Mouse (Mus musculus) right cerebral cortex, postnatal 14 days (tissue): ENCODE results near the gene Rassf1.
"Not testable (repeated sequence)": the region's sequence is repeated elsewhere in the genome, so short reads cannot be mapped to it uniquely, and the experiment has no call there.

ENCODE experiments used
- DNase-seq: peaks from one replicate; pipeline ENCODE4 v3.0.0; 2022

Gene Rassf1

DNA sequence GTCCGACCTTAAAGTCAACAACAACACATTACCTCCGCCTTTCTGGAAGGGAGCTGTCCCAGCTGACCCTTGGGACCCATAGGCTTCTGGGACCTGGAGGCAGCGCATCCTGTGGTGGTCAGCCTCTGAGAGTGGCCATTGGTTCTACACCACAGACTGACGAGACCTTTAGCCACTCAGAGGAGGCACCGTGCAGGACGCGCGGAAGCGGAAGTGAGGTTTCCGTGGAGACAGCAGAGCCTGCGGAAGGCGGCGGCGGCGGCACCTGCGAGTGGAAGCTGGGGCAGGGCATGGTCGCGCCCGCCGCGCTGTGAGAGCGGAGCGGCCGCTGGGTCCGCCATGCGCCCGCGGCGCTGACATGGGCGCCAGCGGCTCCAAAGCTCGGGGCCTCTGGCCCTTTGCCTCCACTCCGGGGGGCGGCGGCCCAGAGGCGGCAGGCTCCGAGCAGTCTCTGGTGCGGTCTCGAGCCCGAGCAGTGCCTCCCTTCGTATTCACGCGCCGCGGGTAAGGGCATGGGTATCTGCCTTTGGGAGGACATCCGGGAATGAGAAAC is 11.8 kb downstream of the Rassf1 start, which contains the start of gene Tusc2:
TSS of gene Tusc2 (plus strand) at position 227 of the 553 bp plus-strand sequence.
- peak; percentile 91 for DNase-seq

DNA sequence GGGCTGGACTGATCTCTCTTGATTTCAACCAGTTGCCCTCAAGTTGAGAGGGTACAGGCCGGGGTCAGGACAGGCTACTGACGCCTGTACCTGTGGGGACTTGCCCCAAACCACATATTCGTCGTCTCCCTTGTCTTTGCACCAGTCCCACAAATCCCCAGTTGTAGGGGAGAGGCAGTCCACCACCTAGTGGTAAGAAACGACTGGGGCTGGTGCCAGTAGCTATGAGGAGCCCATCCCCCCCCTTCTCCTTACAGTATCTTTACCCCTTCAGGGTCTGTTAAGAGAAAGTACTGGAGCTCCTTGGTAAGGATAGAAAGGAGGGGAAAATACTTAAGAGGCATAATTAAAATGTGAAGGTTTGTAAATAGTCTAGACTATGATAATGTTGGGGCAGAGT is 14.2 kb downstream of the Rassf1 start:
- DNase-seq = not testable (repeated sequence)

DNA sequence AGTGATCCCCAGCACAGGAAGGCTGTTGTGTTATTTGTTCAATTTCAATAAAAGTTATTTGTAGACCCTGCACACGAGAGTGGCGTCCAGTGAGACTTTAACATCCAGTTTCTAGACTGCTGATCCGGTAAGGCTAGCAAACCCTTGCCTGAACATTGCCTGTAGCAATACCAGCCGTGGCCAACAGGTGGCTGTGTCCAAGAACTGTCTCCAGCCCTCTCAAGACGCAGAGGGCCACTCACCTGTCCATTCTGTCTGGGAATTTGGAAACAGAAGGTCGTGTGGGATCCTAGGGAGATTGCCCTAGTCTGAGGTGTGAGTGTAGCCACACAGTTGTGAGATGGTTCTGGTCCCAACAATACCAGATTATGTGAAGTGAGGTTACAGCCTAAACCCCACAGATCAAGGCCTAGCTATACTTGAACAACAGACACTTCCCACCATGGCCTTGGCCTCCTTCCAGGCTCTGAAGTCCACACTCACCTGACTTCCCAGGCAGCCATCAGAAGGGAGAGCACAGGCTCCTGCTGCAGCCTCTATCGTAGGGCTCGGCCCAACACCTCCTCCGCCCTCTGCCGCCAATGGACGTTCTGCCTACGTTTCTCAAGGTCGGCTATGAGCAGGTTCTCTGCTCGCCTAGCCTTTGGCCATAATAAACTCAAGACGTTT is 14.8 kb downstream of the Rassf1 start:
- peak; percentile 83 for DNase-seq

DNA sequence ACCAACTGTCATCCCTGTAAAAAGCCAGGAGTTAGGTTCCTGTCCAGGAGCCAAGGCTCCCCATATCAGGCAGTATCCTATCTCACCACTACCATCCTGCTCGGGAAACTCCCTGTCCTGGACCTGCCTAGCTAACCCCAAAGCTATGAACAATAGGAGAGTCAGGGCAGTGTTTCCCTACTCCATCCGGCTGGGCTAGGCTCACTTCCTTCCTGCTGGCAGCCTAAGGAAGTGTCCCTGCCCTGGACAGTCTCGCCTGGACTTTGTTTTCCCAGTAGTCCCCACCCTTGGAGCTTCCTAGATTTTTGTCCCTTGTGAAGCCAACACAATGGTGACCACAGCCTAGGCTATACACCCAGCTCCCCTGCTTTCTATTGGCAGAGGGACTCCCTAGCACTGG is 15.5 kb downstream of the Rassf1 start:
- DNase-seq = peak; percentile 6

DNA sequence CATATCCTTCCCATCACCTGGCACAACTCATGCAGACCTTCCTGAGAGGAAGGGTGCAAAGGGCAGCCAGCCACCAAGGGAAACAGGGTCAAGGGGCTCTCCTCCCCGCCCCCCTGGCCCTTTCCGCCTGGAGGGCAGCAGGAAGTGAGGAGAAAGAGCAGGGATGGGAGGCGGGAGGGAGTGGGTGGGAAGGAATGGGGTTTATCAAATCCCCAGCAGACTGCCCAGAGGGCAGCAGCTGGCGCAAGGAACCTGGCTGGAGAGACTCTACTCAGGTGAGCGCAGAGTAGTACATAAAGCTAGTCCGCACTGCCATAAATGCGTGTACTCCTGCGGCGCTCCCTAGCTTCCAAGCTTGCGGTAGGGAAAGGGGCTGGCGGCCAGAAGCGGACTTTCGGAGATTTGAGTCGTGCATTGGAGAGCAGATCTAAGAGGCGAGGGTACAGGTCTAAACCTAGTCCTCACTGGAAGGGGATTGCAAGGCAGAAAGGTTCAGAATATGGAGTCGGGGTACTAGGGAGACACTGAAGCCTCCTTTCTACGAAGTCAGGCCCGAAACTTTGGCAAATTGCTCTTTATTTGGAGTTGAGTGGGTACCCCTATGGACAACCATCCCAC is 16.5 kb downstream of the Rassf1 start, which contains the start of gene Hyal2:
TSS of gene Hyal2 (plus strand) at position 244 of the 618 bp plus-strand sequence.
- peak; percentile 12 for DNase-seq

DNA sequence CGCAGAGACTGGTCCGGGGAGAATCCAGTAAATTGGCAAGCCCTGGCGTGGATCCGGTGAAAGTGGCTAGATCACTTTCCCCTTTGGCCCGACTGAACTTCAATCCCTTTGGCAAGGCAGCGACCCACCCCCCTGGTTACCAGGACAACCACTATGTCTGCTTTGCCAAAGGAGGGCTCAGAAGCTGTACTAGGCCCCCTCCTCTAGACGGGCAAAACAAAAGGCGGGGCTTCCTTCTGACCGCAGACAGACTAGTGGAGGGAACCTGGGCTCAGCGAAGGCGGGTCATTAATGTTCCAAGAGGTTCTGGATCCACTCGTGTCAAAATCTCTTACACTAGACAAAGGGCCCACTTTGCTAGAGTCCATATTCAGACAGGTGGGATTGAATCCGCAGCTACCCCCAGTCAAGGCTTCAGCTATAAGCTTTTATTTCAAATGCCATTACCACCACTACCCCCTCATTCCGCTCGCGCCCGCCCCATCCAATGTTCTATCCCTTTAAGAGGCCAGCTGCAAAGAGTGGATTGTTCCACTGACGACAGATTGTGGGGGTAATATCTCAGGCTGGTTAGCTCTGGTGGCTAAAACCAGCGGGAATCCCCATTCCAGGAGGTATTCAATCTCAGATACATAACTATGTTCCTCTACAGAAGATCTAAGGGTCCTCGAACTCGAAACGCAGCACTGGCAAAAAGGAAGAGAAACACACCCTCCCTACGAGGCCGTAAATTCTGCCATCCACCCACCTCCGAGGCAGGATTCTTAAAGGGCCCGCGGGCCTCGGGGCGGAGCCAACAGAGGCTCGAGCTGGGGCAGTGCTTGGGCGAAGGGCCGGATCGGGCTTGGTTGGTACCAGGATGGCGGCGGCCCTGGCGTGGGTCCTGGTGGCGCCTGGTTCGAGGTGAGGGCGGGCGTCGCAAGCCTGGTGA is 17.2 kb downstream of the Rassf1 start:
- DNase-seq = peak; percentile 81

DNA sequence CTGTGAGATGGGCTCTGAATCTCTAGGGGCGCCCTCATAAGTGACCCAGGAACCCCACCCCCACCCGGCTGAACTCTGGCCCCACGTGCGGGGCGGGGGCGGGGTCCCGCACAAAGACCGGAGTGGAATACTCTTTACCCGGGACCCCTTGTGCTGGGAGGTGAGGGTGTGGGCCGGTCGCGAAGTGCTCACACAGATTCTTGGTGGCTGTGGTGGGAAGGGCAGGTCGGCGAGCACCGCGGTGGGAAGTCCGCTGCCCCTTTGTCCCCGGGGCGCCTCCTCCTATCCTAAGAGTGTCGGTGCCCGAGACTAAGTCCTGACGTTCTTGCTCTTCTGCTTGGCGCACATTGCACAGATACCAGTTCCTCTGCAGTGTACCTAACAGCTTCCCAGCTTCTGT is 17.9 kb downstream of the Rassf1 start:
- DNase-seq = no peak

DNA sequence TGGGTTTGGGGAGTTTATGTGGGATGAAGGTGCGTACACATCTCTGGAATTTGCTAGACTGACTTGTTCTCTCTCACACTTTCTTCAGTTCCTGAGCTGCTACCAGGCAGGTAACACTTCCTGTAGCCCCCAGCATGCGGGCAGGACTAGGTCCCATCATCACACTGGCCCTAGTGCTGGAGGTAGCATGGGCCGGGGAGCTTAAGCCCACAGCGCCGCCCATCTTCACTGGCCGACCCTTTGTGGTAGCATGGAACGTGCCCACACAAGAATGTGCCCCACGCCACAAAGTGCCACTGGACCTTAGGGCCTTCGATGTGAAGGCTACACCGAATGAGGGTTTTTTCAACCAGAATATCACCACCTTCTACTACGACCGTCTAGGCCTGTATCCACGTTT is 18.7 kb downstream of the Rassf1 start:
- DNase-seq = no peak

DNA sequence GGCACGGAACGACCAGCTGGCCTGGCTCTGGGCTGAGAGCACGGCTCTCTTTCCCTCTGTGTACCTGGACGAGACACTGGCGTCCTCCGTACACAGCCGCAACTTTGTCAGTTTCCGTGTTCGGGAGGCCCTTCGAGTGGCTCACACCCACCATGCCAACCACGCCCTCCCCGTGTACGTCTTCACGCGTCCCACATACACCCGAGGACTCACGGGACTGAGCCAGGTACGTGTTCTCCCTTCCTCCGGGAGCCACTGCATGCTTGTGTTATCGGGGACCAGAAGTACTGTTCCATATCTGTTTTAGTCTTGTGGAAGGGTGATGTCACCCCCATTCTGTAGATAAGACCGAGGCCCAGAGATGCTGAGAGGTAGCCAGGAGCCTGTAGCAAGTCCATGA is 19.5 kb downstream of the Rassf1 start:
- DNase-seq = no peak

DNA sequence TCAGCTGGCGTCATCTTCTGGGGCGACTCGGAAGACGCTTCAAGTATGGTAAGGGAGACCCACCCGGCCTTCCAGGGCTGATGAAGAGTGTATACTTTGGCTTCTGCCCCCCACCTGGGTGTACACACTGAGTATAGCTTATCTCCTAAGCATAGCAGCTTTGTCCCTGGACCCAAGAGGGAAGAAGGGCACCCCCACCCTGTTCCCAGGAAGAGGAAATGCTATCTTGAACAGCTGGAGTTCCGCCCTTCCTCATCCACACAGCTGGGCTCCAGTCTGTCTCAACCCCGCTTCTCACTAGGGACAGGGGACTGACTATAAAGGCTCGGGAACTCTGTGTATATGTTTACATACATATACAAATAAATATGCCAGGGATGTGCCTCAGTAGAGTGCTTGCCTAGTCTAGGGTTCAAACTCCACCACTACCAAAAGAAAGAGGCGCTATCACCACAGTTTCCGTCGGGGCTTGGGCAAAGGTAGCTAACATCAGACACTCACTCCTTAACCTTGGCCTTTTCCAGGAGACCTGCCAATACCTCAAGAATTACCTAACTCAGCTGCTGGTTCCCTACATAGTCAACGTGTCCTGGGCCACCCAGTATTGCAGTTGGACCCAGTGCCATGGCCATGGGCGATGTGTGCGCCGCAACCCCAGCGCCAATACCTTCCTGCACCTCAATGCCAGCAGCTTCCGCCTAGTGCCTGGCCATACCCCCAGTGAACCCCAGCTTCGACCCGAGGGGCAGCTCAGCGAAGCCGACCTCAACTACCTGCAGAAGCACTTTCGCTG is 20.4 kb downstream of the Rassf1 start:
- peak; percentile 5 for DNase-seq

DNA sequence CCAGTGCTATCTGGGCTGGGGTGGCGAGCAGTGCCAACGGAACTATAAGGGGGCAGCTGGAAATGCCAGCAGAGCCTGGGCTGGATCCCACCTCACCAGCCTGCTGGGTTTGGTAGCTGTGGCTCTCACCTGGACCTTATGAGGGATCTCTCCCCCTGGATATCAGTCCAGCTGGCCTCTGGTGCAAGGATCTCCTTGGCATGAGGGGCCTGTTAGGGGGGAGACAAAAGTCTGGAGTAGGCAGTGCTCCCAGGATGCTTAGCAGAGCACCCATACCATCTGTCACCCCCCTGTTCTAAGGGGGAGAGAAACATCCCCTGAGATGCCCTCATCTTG is 20.9 kb downstream of the Rassf1 start:
- no peak for DNase-seq

DNA sequence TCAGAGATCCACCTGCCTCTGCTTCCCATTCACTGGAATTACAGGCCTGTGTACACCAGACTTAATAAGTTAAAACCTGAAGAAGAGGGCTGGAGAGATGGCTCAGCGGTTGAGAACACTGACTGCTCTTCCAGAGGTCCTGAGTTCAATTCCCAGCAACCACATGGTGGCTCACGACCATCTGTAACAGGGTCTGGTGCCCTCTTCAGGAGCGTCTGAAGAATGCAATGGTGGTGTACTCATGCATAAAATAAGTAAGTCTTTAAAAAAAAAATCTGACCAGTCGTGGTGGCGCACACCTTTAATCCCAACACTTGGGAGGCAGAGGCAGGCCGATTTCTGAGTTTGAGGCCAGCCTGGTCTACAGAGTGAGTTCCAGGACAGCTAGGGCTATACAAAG is 22.4 kb downstream of the Rassf1 start:
- DNase-seq = not testable (repeated sequence)

DNA sequence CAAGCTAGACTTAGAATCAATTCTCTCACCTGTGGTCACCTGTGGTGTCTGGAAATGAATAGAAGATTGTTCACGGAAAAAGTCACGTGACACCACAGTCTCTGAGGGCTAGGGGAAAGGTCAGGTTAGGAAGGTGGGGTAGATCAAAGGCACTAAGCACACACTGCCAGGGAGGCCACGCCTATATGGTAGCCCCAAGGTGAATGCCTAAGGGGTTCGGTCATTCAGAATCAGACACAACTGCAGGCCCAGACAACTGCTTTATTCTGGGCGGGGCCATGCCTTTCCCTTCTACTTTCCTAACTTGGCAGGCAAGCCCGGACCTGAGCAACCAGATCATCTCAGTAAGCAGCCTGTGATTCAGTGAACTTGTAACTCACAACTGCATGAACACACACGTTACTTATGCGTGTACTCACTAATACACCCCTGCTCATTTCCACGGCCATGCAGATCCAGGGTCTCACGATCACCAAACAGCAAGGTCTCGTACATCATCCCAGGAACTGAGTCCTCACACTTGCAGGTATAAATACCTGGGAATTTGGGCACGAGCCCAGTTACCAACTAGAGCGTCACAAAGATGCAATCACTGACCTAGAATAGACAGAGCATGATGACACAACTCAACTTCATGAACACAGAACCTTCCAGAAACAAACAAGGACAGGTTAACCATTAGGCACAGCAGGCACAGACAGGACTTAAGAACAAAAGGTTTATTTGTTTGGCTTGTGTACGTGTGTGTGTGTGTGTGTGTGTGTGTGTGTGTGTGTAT is 24.4 kb downstream of the Rassf1 start:
- DNase-seq = no peak

DNA sequence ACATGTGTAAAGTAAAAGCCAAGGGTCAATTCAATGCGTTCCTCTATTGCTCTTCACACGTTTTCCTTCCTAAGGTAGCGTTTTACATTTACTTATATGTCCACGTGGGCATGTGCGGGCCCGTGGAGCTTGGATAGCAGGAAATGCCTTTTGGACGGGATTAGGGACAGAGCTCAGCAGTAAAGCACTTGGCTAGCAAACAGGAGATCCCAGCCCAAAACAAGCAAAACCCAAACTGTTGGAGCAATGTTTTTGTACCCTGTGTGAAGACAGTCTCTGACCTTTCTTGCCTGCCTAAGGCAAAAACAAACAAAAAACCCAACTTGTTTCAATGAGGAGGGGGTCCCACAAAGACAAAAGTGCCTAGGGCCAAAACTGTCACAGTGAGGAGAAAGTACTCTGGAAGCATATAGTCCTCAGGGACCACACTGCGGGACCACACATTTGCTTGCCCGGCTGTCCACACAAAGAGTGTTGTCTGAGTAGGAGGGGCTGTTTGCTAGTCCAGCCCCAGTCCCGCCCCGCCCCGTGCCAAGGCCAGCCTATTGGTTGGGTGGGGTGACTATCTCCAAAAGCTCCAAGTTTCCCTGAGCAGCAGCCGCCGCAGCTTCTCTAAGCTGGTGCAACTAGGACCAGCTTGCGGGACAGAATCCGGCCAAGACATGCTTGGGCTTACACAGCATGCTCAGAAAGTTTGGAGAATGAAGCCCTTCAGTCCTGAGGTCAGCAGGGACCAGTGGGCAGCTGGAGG is 25.2 kb downstream of the Rassf1 start, which contains the start of gene Hyal1:
TSS of gene Hyal1 (plus strand) at position 571 of the 751 bp plus-strand sequence.
- DNase-seq = peak; percentile 54

DNA sequence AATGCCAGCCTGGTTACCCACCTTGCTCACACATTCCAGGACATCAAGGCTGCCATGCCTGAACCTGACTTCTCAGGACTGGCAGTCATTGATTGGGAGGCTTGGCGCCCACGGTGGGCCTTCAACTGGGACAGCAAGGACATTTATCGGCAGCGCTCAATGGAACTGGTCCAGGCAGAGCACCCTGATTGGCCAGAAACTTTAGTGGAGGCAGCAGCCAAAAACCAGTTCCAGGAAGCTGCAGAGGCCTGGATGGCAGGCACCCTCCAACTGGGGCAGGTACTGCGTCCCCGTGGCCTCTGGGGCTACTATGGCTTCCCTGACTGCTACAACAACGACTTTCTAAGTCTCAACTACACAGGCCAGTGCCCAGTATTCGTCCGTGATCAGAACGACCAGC is 26.5 kb downstream of the Rassf1 start:
- no peak for DNase-seq

DNA sequence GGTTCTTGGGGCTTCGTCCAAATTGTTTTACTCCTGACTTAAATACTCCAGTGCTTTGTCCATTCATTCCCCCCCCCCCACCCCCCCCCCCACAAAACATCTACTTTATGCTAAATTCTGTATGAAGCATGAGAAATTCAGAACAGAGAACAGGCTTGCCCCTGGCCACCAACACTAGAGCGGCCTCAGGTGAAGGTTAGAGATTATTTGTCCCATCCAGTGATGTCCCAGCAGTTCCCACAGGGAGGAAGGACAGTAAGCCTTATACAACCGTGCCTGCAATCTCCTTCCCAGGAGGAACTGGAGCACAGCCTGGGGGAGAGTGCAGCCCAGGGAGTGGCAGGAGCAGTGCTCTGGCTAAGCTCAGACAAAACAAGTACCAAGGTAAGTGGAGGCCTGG is 27.2 kb downstream of the Rassf1 start, which contains the start of gene Naa80:
TSS of gene Naa80 (plus strand) at position 301 of the 400 bp plus-strand sequence.
- no peak for DNase-seq

DNA sequence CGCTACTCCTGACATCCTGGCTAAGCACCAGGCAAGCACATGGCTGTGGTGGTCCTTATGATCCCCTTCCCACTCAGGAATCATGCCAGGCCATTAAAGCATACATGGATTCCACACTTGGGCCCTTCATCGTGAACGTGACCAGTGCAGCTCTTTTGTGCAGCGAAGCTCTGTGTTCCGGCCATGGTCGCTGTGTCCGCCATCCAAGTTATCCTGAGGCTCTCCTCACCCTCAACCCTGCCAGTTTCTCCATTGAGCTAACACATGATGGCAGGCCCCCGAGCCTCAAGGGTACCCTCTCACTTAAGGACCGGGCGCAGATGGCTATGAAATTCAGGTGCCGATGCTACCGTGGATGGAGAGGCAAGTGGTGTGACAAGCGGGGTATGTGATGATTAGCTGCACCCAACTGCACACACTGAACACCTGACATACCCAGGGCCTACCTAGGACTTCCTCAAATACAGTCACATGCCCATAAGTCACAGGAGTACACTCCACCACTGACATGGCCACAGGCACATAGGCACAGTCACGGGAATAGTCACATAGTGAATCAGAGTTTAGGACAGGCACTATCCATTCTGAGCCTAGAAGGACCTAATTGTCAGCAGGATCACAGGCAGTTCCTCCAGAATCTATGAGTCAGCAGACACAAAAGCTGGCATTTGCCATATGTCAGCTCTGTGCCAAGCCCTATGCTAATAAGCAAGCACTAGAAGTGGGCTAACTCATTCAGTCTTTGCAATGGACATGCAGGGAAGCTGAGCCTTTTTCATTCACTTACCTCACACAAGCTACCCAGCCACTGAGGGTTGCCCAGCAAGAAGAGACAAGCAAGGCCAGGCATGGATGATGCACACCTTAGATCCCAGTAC is 27.9 kb downstream of the Rassf1 start:
- DNase-seq = no peak

DNA sequence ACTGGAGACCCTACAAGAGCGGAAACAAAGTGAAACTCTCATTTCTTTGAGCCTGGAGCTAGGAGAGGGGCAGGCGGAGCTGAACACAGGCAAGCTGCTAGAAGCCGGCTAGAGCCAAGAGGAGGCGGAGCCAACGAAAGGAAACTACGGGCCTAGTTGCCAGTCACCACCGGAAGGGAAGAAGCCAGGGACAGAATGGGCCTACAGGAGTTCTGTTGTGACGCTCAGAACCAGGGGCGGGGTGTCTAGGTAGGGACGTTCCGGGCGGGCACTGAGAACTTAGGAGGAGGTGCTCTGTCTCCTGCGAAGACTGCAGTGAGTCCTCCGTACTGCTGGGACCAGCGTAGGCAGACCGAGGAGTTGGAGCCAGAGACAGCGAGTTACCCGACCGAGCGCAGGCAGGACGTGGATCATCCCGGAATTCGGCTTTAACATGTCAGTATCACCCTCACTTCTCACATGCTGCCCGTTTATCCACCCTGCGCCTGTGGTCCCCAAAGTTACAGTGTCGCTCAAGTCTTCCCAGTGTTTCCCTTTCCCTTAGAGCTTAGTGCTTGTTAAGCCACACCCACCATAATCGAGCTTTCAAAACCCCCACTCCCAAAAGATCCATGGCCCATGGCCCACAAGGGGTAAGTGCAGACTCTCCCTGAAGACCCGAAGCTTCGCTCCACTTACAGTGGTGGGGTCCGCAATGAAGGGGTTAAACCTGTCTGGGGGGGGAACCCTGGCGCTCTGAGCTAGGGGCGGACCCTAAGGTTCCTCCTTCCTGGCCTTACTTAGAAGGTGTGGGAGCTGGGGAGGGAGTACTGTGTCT is 29.4 kb downstream of the Rassf1 start, which contains the start of gene Hyal3:
TSS of gene Hyal3 (plus strand) at position 318 of the 817 bp plus-strand sequence.
- DNase-seq = peak; percentile 75

DNA sequence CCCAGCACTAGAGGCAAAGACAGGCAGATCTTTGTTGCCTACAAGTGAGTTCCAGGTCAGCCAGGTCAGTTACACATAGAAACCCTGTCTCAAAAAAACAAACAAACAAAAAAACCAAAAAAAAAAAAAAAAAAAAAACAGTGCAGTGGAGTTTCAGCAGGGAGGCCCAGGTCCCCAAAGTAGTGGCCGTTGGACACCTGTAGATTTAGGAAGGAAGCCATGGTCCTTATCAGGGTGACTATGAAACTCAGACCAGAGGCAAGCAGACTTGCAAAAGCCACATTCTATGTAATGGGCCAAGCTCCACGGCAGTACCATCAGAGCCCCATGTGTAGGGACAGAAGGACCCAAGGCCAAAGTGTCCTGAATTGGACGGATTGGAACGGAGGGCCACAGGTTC is 30.2 kb downstream of the Rassf1 start:
- no peak for DNase-seq
